In the genomic region with DNA sequence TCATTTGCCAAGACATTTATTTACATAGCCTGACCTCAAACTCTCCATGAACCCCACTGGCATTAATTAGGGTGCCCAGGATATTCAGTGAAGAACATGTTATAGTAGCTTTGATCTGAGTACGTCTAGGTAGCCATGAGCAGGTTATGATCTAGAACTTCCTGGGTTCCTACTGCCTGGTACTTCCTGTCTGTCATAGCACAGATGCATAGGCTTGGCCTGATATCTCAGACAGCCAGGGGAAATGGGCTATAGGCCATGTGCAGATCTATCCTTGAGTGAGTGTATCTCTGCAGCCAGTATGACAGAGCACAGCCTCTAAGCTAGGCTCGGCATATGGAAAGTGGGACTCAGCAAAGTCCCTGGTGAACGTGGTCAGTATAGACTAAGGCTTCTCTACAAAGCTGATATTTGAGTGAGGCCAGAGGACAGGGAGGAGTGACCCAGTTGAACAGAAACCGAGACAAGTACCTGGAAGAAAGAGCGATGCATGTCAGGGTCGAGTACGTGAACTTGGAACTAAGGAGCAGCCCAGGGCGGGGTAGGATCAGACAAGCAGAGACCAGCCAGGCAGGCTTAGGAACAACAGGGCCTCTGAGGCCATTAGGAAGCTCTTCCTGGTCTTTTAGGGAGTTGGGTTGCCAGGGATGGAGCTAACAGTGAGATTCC, we compare ENCODE assay signal across 27 mouse cellular contexts. TPM values are rescaled to one million over a fixed set of nuclear protein-coding genes. Genes with fewer than 3 reads are reported as not detected.
DNase-seq lines count a peak whose midpoint lies in the region; ATAC-seq and TF ChIP-seq lines count a peak whose summit lies in the region.
"Had no signal": no experiment of that assay in that cellular context is flagged by ENCODE, and none has a peak within 500 bp of the region (broad histone marks: within the 10 kb centered on the region; RNA-seq: fewer than 3 reads in every experiment).

No protein-coding gene starts in this region.

- H3K36me3 ChIP-seq in intestine, postnatal 0 days (ENCODE audit: control insufficient read depth, insufficient read depth), result no peaks in the 10 kb centered on the region
- H3K36me3 ChIP-seq: embryonic facial prominence, embryonic 10.5 days; embryonic facial prominence, embryonic 15.5 days; limb, embryonic 12.5 days; liver, embryonic 12.5 days; neural tube, embryonic 12.5 days had no signal

- DNase-seq in kidney, adult 11 months, result peak; percentile 67
- no peak for DNase-seq in kidney, postnatal 4 days
- peak; percentile 71 to 79 for DNase-seq in kidney, postnatal 36 days
- no peak for DNase-seq in kidney, postnatal 14 days
- peak; percentile 22 for DNase-seq in CD4-positive, CD25-positive, alpha-beta regulatory T cell, adult 2 months (ENCODE audit: low read depth, low spot score)
- no peak for DNase-seq in cerebellum, adult 9-10 months
- no peak for DNase-seq in adrenal gland, postnatal 4 days (ENCODE audit: low spot score in 2 of 2)
- DNase-seq: adrenal gland, postnatal 25 days; cerebellum, postnatal 25 days; gastrocnemius, postnatal 14 days; heart, postnatal 14 days; liver, postnatal 0 days; lung, postnatal 36 days; right cerebral cortex, postnatal 4 days had no signal

- no peak for TF ChIP-seq CTCF in intestine, postnatal 0 days (IDR thresholded peaks at IDR 0.05; ENCODE audit: low read depth)

- H3K27ac ChIP-seq in intestine, postnatal 0 days (ENCODE audit: low read depth, low read length), result peak overlapping the region; percentile 57; the same call in 1 of the 2 replicates
- H3K27ac ChIP-seq: embryonic facial prominence, embryonic 10.5 days; embryonic facial prominence, embryonic 15.5 days; forebrain, embryonic 13.5 days; limb, embryonic 12.5 days; liver, embryonic 12.5 days; neural tube, embryonic 12.5 days had no signal

- no peaks in the 10 kb centered on the region for H3K27me3 ChIP-seq in intestine, postnatal 0 days (replicated peaks; ENCODE audit: control insufficient read depth, insufficient read depth, low read length)
- H3K27me3 ChIP-seq: embryonic facial prominence, embryonic 15.5 days; forebrain, embryonic 13.5 days; limb, embryonic 12.5 days; liver, embryonic 12.5 days; neural tube, embryonic 12.5 days had no signal

- peak overlapping the region; percentile 21; the same call in 1 of the 2 replicates for H3K4me2 ChIP-seq in intestine, postnatal 0 days (replicated peaks; ENCODE audit: low read depth)
- H3K4me2 ChIP-seq: embryonic facial prominence, embryonic 15.5 days; forebrain, embryonic 13.5 days; limb, embryonic 12.5 days; liver, embryonic 12.5 days; midbrain, embryonic 11.5 days; neural tube, embryonic 12.5 days had no signal

- no peaks in the 10 kb centered on the region for H3K9me3 ChIP-seq in intestine, postnatal 0 days (ENCODE audit: control insufficient read depth)
- H3K9me3 ChIP-seq: embryonic facial prominence, embryonic 10.5 days; embryonic facial prominence, embryonic 15.5 days; forebrain, embryonic 13.5 days; limb, embryonic 12.5 days; liver, embryonic 12.5 days; neural tube, embryonic 12.5 days had no signal

- peak; percentile 66 for ATAC-seq in intestine, postnatal 0 days
- ATAC-seq: forebrain, embryonic 13.5 days; hindbrain, embryonic 16.5 days; liver, embryonic 12.5 days; liver, postnatal 0 days; midbrain, embryonic 16.5 days had no signal

- no peak overlapping the region for H3K4me3 ChIP-seq in intestine, postnatal 0 days (ENCODE audit: low read depth, low read length)
- H3K4me3 ChIP-seq: embryonic facial prominence, embryonic 10.5 days; embryonic facial prominence, embryonic 15.5 days; forebrain, embryonic 13.5 days; limb, embryonic 12.5 days; liver, embryonic 12.5 days; neural tube, embryonic 12.5 days had no signal

- no peak overlapping the region for H3K9ac ChIP-seq in intestine, postnatal 0 days (ENCODE audit: low read depth, low read length)
- H3K9ac ChIP-seq: embryonic facial prominence, embryonic 15.5 days; forebrain, embryonic 13.5 days; limb, embryonic 12.5 days; liver, embryonic 12.5 days; liver, postnatal 0 days; neural tube, embryonic 12.5 days had no signal

- 62% methylated on average over 8 of the region's 8 CpGs for WGBS in intestine, postnatal 0 days

- no peaks in the 10 kb centered on the region; the same call in 1 of the 2 replicates for H3K4me1 ChIP-seq in intestine, postnatal 0 days (replicated peaks; ENCODE audit: control insufficient read depth, insufficient read depth, low read length)
- H3K4me1 ChIP-seq: embryonic facial prominence, embryonic 15.5 days; forebrain, embryonic 13.5 days; liver, embryonic 12.5 days; neural tube, embryonic 12.5 days had no signal

RNA-seq across cellular contexts. Expression of gene Chdh, which starts 9.1 kb away (rescaled TPM):
- polyA plus RNA-seq in intestine, postnatal 0 days (2015; fragmentation: Nextera tagmentation; extraction: Ambion mirVana), result 1.1 and 1.4 TPM in 2 replicates
- 1 to 10 TPM; 7.1 to 8.1 TPM for total RNA-seq in adrenal gland, postnatal 4 days (2021)
- total RNA-seq: MEL had no signal
- polyA plus RNA-seq: C2C12; hindbrain, embryonic 11.5 days had no signal

RNA-seq across cellular contexts. Expression of gene Il17rb, which starts 9.2 kb away (rescaled TPM):
- polyA plus RNA-seq in intestine, postnatal 0 days (2015; fragmentation: Nextera tagmentation; extraction: Ambion mirVana), result 0.41 and 0.65 TPM in 2 replicates
- 1 to 10 TPM; 2.6 to 4.2 TPM for total RNA-seq in adrenal gland, postnatal 4 days (2021)

RNA-seq across cellular contexts. Expression of gene Actr8, which starts 39.8 kb away (rescaled TPM):
- polyA plus RNA-seq in intestine, postnatal 0 days (2015; fragmentation: Nextera tagmentation; extraction: Ambion mirVana), result 20.1 and 21.6 TPM in 2 replicates
- total RNA-seq in adrenal gland, postnatal 4 days (2021), result 10 to 100 TPM; 71.8 to 75.6 TPM

RNA-seq across cellular contexts. Expression of gene Selenok, which starts 49.8 kb away (rescaled TPM):
- polyA plus RNA-seq in intestine, postnatal 0 days (2015; fragmentation: Nextera tagmentation; extraction: Ambion mirVana), result 313 and 318 TPM in 2 replicates
- total RNA-seq in adrenal gland, postnatal 4 days (2021), result 10 to 100 TPM; 84.2 to 85.6 TPM

Comparison
In these comparisons a context has a peak if more than half of its experiments do, and no peak if none do; other contexts are left out.
1. DNase-seq: peak in kidney, adult 11 months (single experiment), kidney, postnatal 36 days (2 of 2) and CD4-positive, CD25-positive, alpha-beta regulatory T cell, adult 2 months (single experiment); none in kidney, postnatal 4 days (0 of 2), kidney, postnatal 14 days (single experiment), cerebellum, adult 9-10 months (single experiment) and adrenal gland, postnatal 4 days (0 of 2).